Mouse (Mus musculus): ENCODE data around the gene Mios.

The Mios gene

GRCm38 (mm10) chr6:8209047-8209865 lies at the start of gene Mios:
Gene Mios (plus strand): TSS chr6:8209222.
- DNase-seq (ENCODE audit: extremely low read depth, low read depth, low spot score), result no peak

DNA sequence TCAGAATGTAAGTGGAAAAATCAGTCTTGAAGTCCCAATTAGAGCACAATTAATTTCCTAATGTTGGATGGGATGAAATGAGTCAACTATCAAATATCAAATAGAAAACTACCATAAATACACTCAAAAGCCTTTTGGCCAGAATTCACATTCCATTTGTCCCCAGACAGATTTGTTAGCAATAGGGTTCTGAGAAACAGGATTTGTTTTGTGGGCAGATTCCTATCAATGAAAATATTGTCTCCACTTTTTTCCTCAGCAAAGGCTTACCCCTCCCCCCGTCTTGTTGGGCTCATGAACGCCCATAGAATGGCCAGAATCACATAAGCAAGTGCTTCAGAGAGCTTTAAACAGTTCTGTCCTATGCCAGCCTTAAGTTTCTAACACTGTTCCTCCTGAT lies 49.0 kb upstream of the Mios start:
- DNase-seq (ENCODE audit: extremely low read depth, low read depth, low spot score), result no peak

GRCm38 (mm10) chr6:8164741-8165140 lies 44.3 kb upstream of the Mios start:
- no peak for DNase-seq (ENCODE audit: extremely low read depth, low read depth, low spot score)

GRCm38 (mm10) chr6:8172101-8172500 lies 36.9 kb upstream of the Mios start:
- no peak for DNase-seq (ENCODE audit: extremely low read depth, low read depth, low spot score)

- DNase-seq (ENCODE audit: extremely low read depth, low read depth, low spot score), result no peak
Observed at GRCm38 (mm10) chr6:8174062-8174461, 35.0 kb upstream of the Mios start.

GRCm38 (mm10) chr6:8175346-8175745 lies 33.7 kb upstream of the Mios start:
- no peak for DNase-seq (ENCODE audit: extremely low read depth, low read depth, low spot score)

DNA sequence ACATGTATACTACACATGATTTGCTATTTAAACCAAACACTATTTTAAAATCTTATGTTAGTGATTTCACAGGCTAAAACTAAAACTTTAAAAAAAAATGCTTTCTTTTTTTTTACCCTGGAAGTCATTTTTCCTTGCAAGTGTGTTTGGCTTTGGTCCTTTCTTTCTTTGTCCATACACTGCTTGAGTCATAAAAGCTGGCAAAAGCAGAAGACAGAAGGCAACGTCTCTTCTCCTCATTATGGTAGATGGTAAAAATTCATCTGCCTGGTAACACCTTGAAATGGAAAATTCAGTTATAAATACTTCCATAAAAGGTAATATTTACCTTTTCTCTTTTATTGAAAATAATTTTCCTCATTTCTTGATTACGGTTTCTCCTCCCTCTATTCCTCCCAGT lies 32.9 kb upstream of the Mios start:
- DNase-seq (ENCODE audit: extremely low read depth, low read depth, low spot score), result no peak

- no peak for DNase-seq (ENCODE audit: extremely low read depth, low read depth, low spot score)
Observed at GRCm38 (mm10) chr6:8178397-8178941, 30.6 kb upstream of the Mios start.

DNA sequence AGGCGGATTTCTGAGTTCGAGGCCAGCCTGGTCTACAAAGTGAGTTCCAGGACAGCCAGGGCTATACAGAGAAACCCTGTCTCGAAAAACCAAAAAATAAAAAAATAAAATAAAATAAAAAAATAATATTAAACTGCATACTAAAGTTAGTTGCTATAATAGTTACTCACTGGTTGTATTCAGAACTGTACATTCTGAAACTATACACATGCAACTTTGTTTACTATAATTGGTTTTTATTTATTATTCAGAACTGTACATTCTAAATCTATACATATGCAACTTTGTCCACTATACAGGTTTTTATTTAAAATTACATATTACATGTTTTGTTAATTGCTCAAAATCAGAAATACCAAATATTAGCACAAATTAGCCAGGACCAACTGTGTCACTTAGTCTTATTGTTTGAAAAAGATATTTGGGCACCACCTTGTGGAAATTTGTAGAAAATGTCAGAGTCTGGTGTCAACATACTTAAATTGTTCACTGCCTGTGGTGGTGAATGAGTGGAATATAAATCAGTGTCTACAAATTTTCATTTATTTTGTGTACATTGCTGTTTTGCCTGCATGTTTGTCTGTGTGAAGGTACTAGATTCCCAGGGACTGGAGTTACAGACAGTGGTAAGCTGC lies 20.3 kb upstream of the Mios start:
- no peak for DNase-seq (ENCODE audit: extremely low read depth, low read depth, low spot score)

DNA sequence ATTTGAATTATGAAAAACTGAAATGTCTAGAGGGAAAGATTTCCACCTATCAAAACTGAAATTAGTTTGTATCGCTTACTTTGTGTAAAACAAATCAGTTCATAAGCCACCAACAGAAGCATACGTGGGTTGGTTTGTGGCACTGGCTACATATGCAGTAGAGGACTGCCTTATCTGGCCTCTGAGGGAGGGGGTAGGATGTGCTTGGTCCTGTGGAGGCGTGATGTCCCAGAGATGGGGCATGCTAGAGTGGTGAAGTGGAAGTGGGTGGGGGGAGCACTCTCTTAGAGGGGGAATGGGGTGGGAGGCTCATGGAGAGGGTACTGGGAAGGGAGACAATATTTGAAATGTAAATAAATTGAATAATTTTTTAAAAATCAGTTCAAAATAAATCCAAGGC lies 19.1 kb upstream of the Mios start:
- no peak for DNase-seq (ENCODE audit: extremely low read depth, low read depth, low spot score)

- DNase-seq (ENCODE audit: extremely low read depth, low read depth, low spot score), result no peak
Observed at GRCm38 (mm10) chr6:8192517-8192916, 16.5 kb upstream of the Mios start, which contains the start of gene Col28a1. Gene Col28a1 (minus strand): TSS chr6:8192617.

DNA sequence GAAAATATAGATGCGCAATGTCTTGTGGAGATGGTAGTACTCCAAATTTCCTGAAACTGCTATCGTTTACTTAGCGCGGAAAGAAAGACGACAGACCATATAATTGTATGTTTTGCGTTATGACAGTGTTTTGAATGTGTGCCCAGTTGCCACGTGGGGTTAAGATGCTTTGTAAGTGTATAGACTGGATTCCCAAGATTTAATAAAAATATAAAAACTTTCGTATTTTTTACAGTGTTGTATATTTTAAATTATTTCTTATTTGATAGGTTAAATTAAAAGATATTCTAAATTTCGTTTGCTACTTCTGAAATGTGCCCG lies 804 bp downstream of the Mios start:
- no peak for DNase-seq (ENCODE audit: extremely low read depth, low read depth, low spot score)

- no peak for DNase-seq (ENCODE audit: extremely low read depth, low read depth, low spot score)
Observed at GRCm38 (mm10) chr6:8210661-8211060, 1.6 kb downstream of the Mios start.

DNA sequence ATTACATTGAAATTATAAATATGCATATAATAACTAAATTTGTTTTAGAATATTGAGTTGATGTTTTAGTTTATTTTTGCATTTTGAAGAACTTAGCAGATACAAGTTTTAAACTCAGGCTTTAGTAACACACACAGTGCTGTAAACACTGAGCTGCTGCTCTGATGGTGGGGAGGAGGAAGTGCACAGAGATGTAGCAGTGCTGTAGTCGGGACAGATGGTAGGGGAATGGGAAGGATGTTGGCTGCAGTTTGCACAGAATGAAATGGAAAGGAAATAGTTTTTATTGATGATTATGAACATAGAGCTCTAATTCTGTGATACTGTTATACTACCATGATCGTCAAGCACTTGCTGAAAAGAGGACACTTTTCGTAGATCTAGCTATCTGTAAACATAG lies 18.0 kb downstream of the Mios start:
- no peak for DNase-seq (ENCODE audit: extremely low read depth, low read depth, low spot score)

GRCm38 (mm10) chr6:8228596-8228995 lies 19.6 kb downstream of the Mios start:
- no peak for DNase-seq (ENCODE audit: extremely low read depth, low read depth, low spot score)

DNA sequence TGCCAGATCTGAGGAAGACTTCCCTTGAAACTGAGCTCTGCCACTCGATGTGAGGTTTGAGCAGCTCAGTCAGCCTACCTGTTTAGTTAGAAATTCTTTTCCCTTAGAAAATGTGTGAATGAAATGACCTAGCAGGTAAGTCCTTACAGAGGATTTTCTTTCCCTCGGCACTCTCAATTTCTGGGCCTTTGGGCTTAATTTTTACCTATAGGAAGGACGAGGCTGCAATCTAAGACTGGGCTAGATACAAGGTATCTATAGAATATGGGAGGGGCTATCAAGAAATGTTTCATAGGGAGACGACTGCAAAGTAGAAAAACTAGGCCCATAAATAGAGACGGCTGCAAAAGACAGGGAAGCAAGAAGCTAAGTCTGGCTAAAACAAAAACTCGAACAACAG lies 49.3 kb downstream of the Mios start:
- DNase-seq (ENCODE audit: extremely low read depth, low read depth, low spot score), result no peak

DNA sequence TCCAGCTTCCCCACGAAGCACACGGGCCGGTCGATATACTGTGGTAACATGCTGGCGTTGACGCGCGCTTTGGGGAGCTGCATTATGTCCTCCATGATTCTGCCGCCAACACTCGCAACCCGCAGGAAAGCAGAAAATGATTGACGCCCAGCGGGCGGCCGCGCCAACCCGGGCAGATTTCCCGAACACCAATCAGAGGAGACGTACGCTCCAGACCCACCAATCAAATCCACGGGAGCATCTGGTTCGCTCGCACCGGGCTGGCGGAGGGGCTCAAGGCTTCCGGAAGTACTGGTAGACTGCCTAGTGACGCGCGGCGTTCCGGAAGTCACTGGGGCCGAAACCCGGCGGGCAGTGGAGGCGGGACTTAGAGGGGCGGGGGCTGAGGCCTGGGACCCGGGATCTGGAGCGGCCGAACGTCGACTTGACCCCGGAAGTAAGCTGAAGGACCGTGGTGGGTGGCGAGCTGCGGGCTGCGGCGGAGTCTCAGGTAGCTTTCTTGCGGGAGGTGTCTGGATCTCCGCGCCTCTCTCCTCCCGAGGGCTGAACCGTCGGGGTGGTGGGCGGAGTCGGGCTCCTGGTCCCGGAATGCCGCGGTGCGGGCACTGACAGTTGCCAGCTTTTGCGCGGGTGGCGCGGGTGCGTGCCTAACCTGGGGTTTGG lies 50.1 kb downstream of the Mios start, which contains the start of the genes Rpa3, Umad1 and Gm45062:
TSS of gene Rpa3 (minus strand) at position 170 of the 663 bp plus-strand sequence.
TSS of gene Umad1 (plus strand) at position 285 of the 663 bp plus-strand sequence.
TSS of gene Gm45062 (plus strand) at position 447 of the 663 bp plus-strand sequence.
- DNase-seq (ENCODE audit: extremely low read depth, low read depth, low spot score), result peak; percentile 76

GRCm38 (mm10) chr6:8259667-8260044 lies 50.6 kb downstream of the Mios start:
- DNase-seq (ENCODE audit: extremely low read depth, low read depth, low spot score), result no peak

DNA sequence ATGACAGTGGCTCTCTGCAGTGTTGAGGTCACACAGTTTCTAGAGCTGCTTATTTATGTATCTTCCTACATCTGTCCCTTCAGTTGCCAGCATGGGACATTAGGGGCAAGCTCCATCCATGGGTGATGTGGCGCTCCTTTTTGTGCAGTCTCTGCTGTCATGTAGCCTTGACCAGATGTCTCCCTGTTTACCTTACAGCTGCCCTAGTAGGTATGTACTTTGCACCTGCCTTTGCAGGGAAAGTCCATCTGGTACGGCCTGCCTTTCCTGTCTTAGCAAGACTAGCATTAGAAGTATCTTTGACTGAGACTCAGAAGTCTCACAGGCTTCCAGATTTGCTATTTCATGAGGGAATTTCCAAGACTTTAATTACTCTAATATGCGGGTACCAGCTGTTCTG lies 62.0 kb downstream of the Mios start:
- DNase-seq (ENCODE audit: extremely low read depth, low read depth, low spot score), result no peak

- DNase-seq (ENCODE audit: extremely low read depth, low read depth, low spot score), result no peak
Observed at GRCm38 (mm10) chr6:8274387-8275054, 65.5 kb downstream of the Mios start.

DNA sequence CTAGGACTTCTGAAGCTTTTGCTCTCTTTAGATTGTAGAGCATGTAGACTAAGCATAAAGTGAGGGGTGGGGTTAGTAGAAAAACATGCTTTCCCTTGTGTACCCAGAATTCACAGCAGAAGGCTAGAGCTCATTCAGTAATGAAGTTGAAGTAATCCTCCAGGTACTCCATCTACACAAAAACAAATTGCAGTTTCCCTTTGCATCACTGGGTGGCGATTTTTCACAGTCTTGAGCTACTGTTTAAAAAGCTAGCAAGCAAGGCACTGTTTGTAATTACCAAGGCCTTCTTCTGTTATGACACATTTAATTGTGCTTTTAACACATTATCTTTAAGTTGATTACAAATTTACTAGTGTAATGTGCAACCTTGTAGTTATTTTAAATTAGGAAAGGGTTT lies 66.1 kb downstream of the Mios start:
- DNase-seq (ENCODE audit: extremely low read depth, low read depth, low spot score), result no peak

Data from fat pad, adult 2 months (tissue).